Comparison of ENCODE assay signal across 8 mouse cellular contexts in genomic region chr7:16991681-16992450, GRCm38 (mm10). TPM values are rescaled to one million over a fixed set of nuclear protein-coding genes. Genes with fewer than 3 reads are reported as not detected.
DNase-seq lines count a peak whose midpoint lies in the region; ATAC-seq and TF ChIP-seq lines count a peak whose summit lies in the region.

No protein-coding gene starts in this region.

- H3K27ac ChIP-seq in forebrain, postnatal 0 days (ENCODE audit: low read depth, low read length): peak overlapping the region; percentile 31

- 52% methylated on average over 18 of the region's 18 CpGs for WGBS in forebrain, postnatal 0 days

- peaks cover 22% of the 10 kb centered on the region for H3K27me3 ChIP-seq in E14TG2a.4 (ENCODE audit: insufficient read depth, low read length)
- H3K27me3 ChIP-seq in forebrain, postnatal 0 days (ENCODE audit: insufficient read depth, low read length): no peaks in the 10 kb centered on the region

- ATAC-seq in forebrain, postnatal 0 days: peak; percentile 58

- TF ChIP-seq CTCF in E14TG2a.4 (conservative IDR thresholded peaks at IDR 0.05; ENCODE audit: low read length): no peak
- no peak for TF ChIP-seq CTCF in forebrain, postnatal 0 days (IDR thresholded peaks at IDR 0.05; ENCODE audit: low read depth)

- H3K9me3 ChIP-seq in E14TG2a.4 (ENCODE audit: low read length): no peaks in the 10 kb centered on the region
- no peaks in the 10 kb centered on the region for H3K9me3 ChIP-seq in forebrain, postnatal 0 days (ENCODE audit: low read length)

- H3K9ac ChIP-seq in forebrain, postnatal 0 days: no peak overlapping the region

- no peak overlapping the region for H3K4me2 ChIP-seq in forebrain, postnatal 0 days (ENCODE audit: low read depth)

- peak; percentile 27 for DNase-seq in ZHBTc4 (ENCODE audit: low read depth, low spot score)
- DNase-seq in forebrain, postnatal 0 days: peak; percentile 63
- peak; percentile 76 for DNase-seq in mesoderm, embryonic 11.5 days (ENCODE audit: low read depth, low spot score)
- no peak for DNase-seq in gastrocnemius, adult 18-20 months (ENCODE audit: low spot score)
- DNase-seq in right cerebral cortex, postnatal 36 days (ENCODE audit: low spot score in 2 of 2): no peak
- DNase-seq in natural killer cell, adult 2 months (ENCODE audit: low spot score in 2 of 2): no peak
- DNase-seq in left cerebral cortex, adult 18-20 months (ENCODE audit: low spot score in 2 of 2): no peak

- peak overlapping the region; percentile 39 for H3K4me3 ChIP-seq in E14TG2a.4 (replicated peaks; ENCODE audit: low read length)
- no peak overlapping the region for H3K4me3 ChIP-seq in forebrain, postnatal 0 days (ENCODE audit: low read depth, low read length)

- peaks cover 16% of the 10 kb centered on the region for H3K36me3 ChIP-seq in E14TG2a.4 (ENCODE audit: insufficient read depth, low read length)
- H3K36me3 ChIP-seq in forebrain, postnatal 0 days (ENCODE audit: insufficient read depth): no peaks in the 10 kb centered on the region

- peaks cover 59% of the 10 kb centered on the region for H3K4me1 ChIP-seq in E14TG2a.4 (replicated peaks; ENCODE audit: low read depth, low read length)
- H3K4me1 ChIP-seq in forebrain, postnatal 0 days (ENCODE audit: insufficient read depth): peaks cover 16% of the 10 kb centered on the region

RNA-seq across cellular contexts. Expression of gene Ccdc8, which starts 0.6 kb away (rescaled TPM):
- total RNA-seq in forebrain, postnatal 0 days (2014; rRNA removed): 4.0 and 5.2 TPM in 2 replicates
- polyA plus RNA-seq in forebrain, postnatal 0 days (2015; fragmentation: Nextera tagmentation; extraction: Ambion mirVana): 1.5 and 2.0 TPM in 2 replicates
- under 1 TPM; 0.94 to 0.97 TPM for total RNA-seq in gastrocnemius, adult 18-20 months (2021)
- 1 to 10 TPM; 2.1 to 2.6 TPM for total RNA-seq in left cerebral cortex, adult 18-20 months (2021)

RNA-seq across cellular contexts. Expression of gene Gm42372, which starts 9.0 kb away (rescaled TPM):
- total RNA-seq in forebrain, postnatal 0 days (2014; rRNA removed): 34.9 and 40.0 TPM in 2 replicates
- polyA plus RNA-seq in forebrain, postnatal 0 days (2015; fragmentation: Nextera tagmentation; extraction: Ambion mirVana): 4.0 and 5.9 TPM in 2 replicates
- not detected for total RNA-seq in gastrocnemius, adult 18-20 months (2021)
- total RNA-seq in left cerebral cortex, adult 18-20 months (2021): 10 to 100 TPM; 61.0 to 65.7 TPM

RNA-seq across cellular contexts. Expression of gene Pnmal1, which starts 32.4 kb away (rescaled TPM):
- total RNA-seq in forebrain, postnatal 0 days (2014; rRNA removed): 53.4 and 64.8 TPM in 2 replicates
- 51.1 and 61.5 TPM in 2 replicates for polyA plus RNA-seq in forebrain, postnatal 0 days (2015; fragmentation: Nextera tagmentation; extraction: Ambion mirVana)
- total RNA-seq in gastrocnemius, adult 18-20 months (2021): not detected
- 100 to 1,000 TPM; 112 to 119 TPM for total RNA-seq in left cerebral cortex, adult 18-20 months (2021)

RNA-seq across cellular contexts. Expression of gene Ppp5c, which starts 35.9 kb away (rescaled TPM):
- total RNA-seq in forebrain, postnatal 0 days (2014; rRNA removed): 56.6 and 65.7 TPM in 2 replicates
- polyA plus RNA-seq in forebrain, postnatal 0 days (2015; fragmentation: Nextera tagmentation; extraction: Ambion mirVana): 129 and 137 TPM in 2 replicates
- 10 to 100 TPM; 62.4 to 63.0 TPM for total RNA-seq in gastrocnemius, adult 18-20 months (2021)
- 100 to 1,000 TPM; 147 to 181 TPM for total RNA-seq in left cerebral cortex, adult 18-20 months (2021)

RNA-seq across cellular contexts. Expression of gene Pnmal2, which starts 47.4 kb away (rescaled TPM):
- 98.9 and 133 TPM in 2 replicates for total RNA-seq in forebrain, postnatal 0 days (2014; rRNA removed)
- polyA plus RNA-seq in forebrain, postnatal 0 days (2015; fragmentation: Nextera tagmentation; extraction: Ambion mirVana): 87.5 and 134 TPM in 2 replicates
- total RNA-seq in gastrocnemius, adult 18-20 months (2021): under 1 TPM; 0.50 to 0.64 TPM
- 100 to 1,000 TPM; 291 to 326 TPM for total RNA-seq in left cerebral cortex, adult 18-20 months (2021)

Comparison
In these comparisons a context has a peak if more than half of its experiments do, and no peak if none do; other contexts are left out.
1. DNase-seq: peak in ZHBTc4 (single experiment), forebrain, postnatal 0 days (single experiment) and mesoderm, embryonic 11.5 days (single experiment); none in gastrocnemius, adult 18-20 months (single experiment), right cerebral cortex, postnatal 36 days (0 of 2), natural killer cell, adult 2 months (0 of 2) and left cerebral cortex, adult 18-20 months (0 of 2).
2. RNA of gene Gm42372, which starts 9.0 kb away (total RNA-seq): 61.0 to 65.7 TPM in left cerebral cortex, adult 18-20 months and 34.9 to 40.0 TPM in forebrain, postnatal 0 days; not detected in gastrocnemius, adult 18-20 months; every median in the first group is over 10 times any median in the second.
3. RNA of gene Pnmal1, which starts 32.4 kb away (total RNA-seq): 112 to 119 TPM in left cerebral cortex, adult 18-20 months and 53.4 to 64.8 TPM in forebrain, postnatal 0 days; not detected in gastrocnemius, adult 18-20 months; every median in the first group is over 10 times any median in the second.